Mouse (Mus musculus) MEL (cell line): ENCODE data around the gene Mapkap1.

Experiments used
- CTCF ChIP-seq, 3 experiments: IDR thresholded peaks in 2 of 3; conservative IDR thresholded peaks in 1 of 3; 2 replicates each; pipeline ENCODE4 v1.5.1; 2011 to 2012; ENCODE audit warnings: low read length in 3 of 3, low read depth in 2 of 3, mild to moderate bottlenecking in 2 of 3, improper control_type of control experiment in 1 of 3, inconsistent platforms in 1 of 3, mixed read lengths in 1 of 3, moderate library complexity in 1 of 3; ENCODE audit not compliant: control insufficient read depth in 1 of 3, insufficient read depth in 1 of 3, poor library complexity in 1 of 3, severe bottlenecking in 1 of 3
- ELF1 ChIP-seq: IDR thresholded peaks from 2 replicates; pipeline ENCODE4 v1.6.1; 2014; ENCODE audit warnings: low read depth, mild to moderate bottlenecking, inconsistent platforms, low read length, improper control_type of control experiment, moderate library complexity
- GATA1 ChIP-seq: IDR thresholded peaks from 2 replicates; pipeline ENCODE4 v1.6.1; 2011; ENCODE audit warnings: low read depth, low read length, improper control_type of control experiment
- HCFC1 ChIP-seq: IDR thresholded peaks from 2 replicates; pipeline ENCODE4 v1.6.1; 2012; ENCODE audit warnings: low read depth, mild to moderate bottlenecking, inconsistent platforms, low read length, improper control_type of control experiment, moderate library complexity
- MAFK ChIP-seq: IDR thresholded peaks from 2 replicates; pipeline ENCODE4 v1.6.1; 2011; ENCODE audit warnings: low read depth, mild to moderate bottlenecking, low read length, improper control_type of control experiment, borderline replicate concordance
- MYB ChIP-seq: IDR thresholded peaks from 2 replicates; pipeline ENCODE4 v1.6.1; 2011; ENCODE audit warnings: mild to moderate bottlenecking, low read depth, low read length, improper control_type of control experiment
- NELFE ChIP-seq: IDR thresholded peaks from 2 replicates; pipeline ENCODE4 v1.6.1; 2011; ENCODE audit warnings: low read depth, low read length, improper control_type of control experiment
- POLR2A ChIP-seq, 2 experiments: IDR thresholded peaks; 2 replicates each; pipeline ENCODE4 v1.6.1; 2011 to 2012; ENCODE audit warnings: low read length in 2 of 2, mild to moderate bottlenecking in 2 of 2, control low read depth in 1 of 2, improper control_type of control experiment in 1 of 2, low read depth in 1 of 2, moderate library complexity in 1 of 2; ENCODE audit not compliant: control insufficient read depth in 1 of 2, insufficient read depth in 1 of 2, poor library complexity in 1 of 2
- SIN3A ChIP-seq: IDR thresholded peaks from 2 replicates; pipeline ENCODE4 v1.6.1; 2012; ENCODE audit warnings: low read length, improper control_type of control experiment, inconsistent platforms

GRCm38 (mm10) chr2:34547516-34547915 lies 140.9 kb downstream of the Mapkap1 start:
- no peak for TF ChIP-seq MAFK
- TF ChIP-seq NELFE: no peak
- no peak for TF ChIP-seq CTCF (IDR thresholded peaks at IDR 0.05 in 2 of 3, conservative IDR thresholded peaks at IDR 0.05 in 1 of 3; ENCODE audit: control insufficient read depth in 1 of 3, insufficient read depth in 1 of 3, low read depth in 2 of 3, low read length in 3 of 3, poor library complexity in 1 of 3, severe bottlenecking in 1 of 3)
- TF ChIP-seq HCFC1: no peak
- no peak for TF ChIP-seq MYB
- no peak for TF ChIP-seq POLR2A (IDR thresholded peaks at IDR 0.05; ENCODE audit: control insufficient read depth in 1 of 2, insufficient read depth in 1 of 2, low read depth in 1 of 2, low read length in 2 of 2, poor library complexity in 1 of 2)
- TF ChIP-seq GATA1: no peak
- TF ChIP-seq SIN3A: no peak
- no peak for TF ChIP-seq ELF1
